Comparison of ENCODE assay signal across 9 mouse cellular contexts in genomic region chrX:51736450-51736849, GRCm38 (mm10). TPM values are rescaled to one million over a fixed set of nuclear protein-coding genes. Genes with fewer than 3 reads are reported as not detected.
DNase-seq lines count a peak whose midpoint lies in the region; ATAC-seq and TF ChIP-seq lines count a peak whose summit lies in the region.
"Had no signal": no experiment of that assay in that cellular context is flagged by ENCODE, and none has a peak within 500 bp of the region (broad histone marks: within the 10 kb centered on the region; RNA-seq: fewer than 3 reads in every experiment).

No protein-coding gene starts in this region.

- no peak overlapping the region for H3K4me3 ChIP-seq in heart, adult 2 months
- H3K4me3 ChIP-seq in heart, embryonic 11.5 days (ENCODE audit: low read depth, low read length) = no peak overlapping the region
- no peak overlapping the region for H3K4me3 ChIP-seq in lung, postnatal 0 days (ENCODE audit: low read depth, low read length)
- H3K4me3 ChIP-seq: liver, embryonic 13.5 days had no signal

- WGBS in heart, adult 2 months = 56% methylated on average over 2 of the region's 2 CpGs
- WGBS in heart, embryonic 11.5 days (ENCODE audit: insufficient replicate concordance) = 69% methylated on average over 2 of the region's 2 CpGs
- 57% methylated on average over 2 of the region's 2 CpGs for WGBS in lung, postnatal 0 days

- no peak overlapping the region for H3K9ac ChIP-seq in heart, adult 2 months (ENCODE audit: low read depth, low read length)
- no peak overlapping the region for H3K9ac ChIP-seq in heart, embryonic 11.5 days (ENCODE audit: low read depth, low read length)
- no peak overlapping the region for H3K9ac ChIP-seq in lung, postnatal 0 days (replicated peaks; ENCODE audit: low read depth)
- H3K9ac ChIP-seq: liver, embryonic 13.5 days had no signal

- H3K9me3 ChIP-seq in heart, embryonic 11.5 days (replicated peaks; ENCODE audit: control insufficient read depth, low read length) = no peaks in the 10 kb centered on the region
- no peaks in the 10 kb centered on the region for H3K9me3 ChIP-seq in lung, postnatal 0 days (ENCODE audit: low read length)
- H3K9me3 ChIP-seq: liver, embryonic 13.5 days had no signal

- peak; percentile 87 for TF ChIP-seq CTCF in heart, adult 2 months (IDR thresholded peaks at IDR 0.05)
- TF ChIP-seq CTCF in lung, postnatal 0 days (IDR thresholded peaks at IDR 0.05) = peak; percentile 83

- intact Hi-C loops in heart, adult 2 months (cut with DNase I) = loop anchor here (5.0 kb wide), 2 partner anchors 339 to 636 kb away; no protein-coding TSS in a partner anchor

- no peak for ATAC-seq in heart, embryonic 11.5 days (replicated peaks; ENCODE audit: insufficient number of reproducible peaks, low FRiP score, low TSS enrichment)
- no peak for ATAC-seq in lung, postnatal 0 days
- no peak for ATAC-seq in megakaryocyte, adult 5-6 weeks (ENCODE audit: poor library complexity, severe bottlenecking)

- DNase-seq in heart, adult 2 months = peak; percentile 1 to 24
- DNase-seq in urinary bladder, postnatal 36 days (ENCODE audit: low spot score in 2 of 2) = peak; percentile 0 to 4
- no peak for DNase-seq in urinary bladder, adult 2 months (ENCODE audit: low spot score)
- peak; percentile 54 for DNase-seq in embryo, embryonic 11 days
- DNase-seq in kidney, postnatal 10 days = peak; percentile 64
- peak; percentile 62 for DNase-seq in lung, postnatal 0 days (ENCODE audit: low spot score)
- DNase-seq: liver, embryonic 13.5 days had no signal

- H3K4me1 ChIP-seq in heart, adult 2 months (ENCODE audit: control insufficient read depth, insufficient read depth, low read length) = no peaks in the 10 kb centered on the region
- H3K4me1 ChIP-seq in heart, embryonic 11.5 days (ENCODE audit: control insufficient read depth, insufficient read depth, low read length) = no peaks in the 10 kb centered on the region
- no peaks in the 10 kb centered on the region for H3K4me1 ChIP-seq in lung, postnatal 0 days (ENCODE audit: insufficient read depth, low read depth, low read length)
- H3K4me1 ChIP-seq: liver, embryonic 13.5 days had no signal

- TF ChIP-seq EP300 in heart, adult 2 months (IDR thresholded peaks at IDR 0.05; ENCODE audit: insufficient read depth, low read depth, low read length) = no peak
- TF ChIP-seq EP300 in lung, postnatal 0 days (IDR thresholded peaks at IDR 0.05) = no peak

- H3K27me3 ChIP-seq in heart, adult 2 months (ENCODE audit: control insufficient read depth, insufficient read depth, low read length) = no peaks in the 10 kb centered on the region
- no peaks in the 10 kb centered on the region for H3K27me3 ChIP-seq in heart, embryonic 11.5 days (ENCODE audit: control insufficient read depth, insufficient read depth, low read length)
- no peaks in the 10 kb centered on the region for H3K27me3 ChIP-seq in lung, postnatal 0 days (replicated peaks; ENCODE audit: insufficient read depth, low read length)
- H3K27me3 ChIP-seq: liver, embryonic 13.5 days had no signal

- no peak for TF ChIP-seq POLR2A in heart, adult 2 months (IDR thresholded peaks at IDR 0.05; ENCODE audit: insufficient read depth, low read depth, low read length)

- no peak overlapping the region for H3K27ac ChIP-seq in heart, adult 2 months
- H3K27ac ChIP-seq in heart, embryonic 11.5 days (ENCODE audit: low read depth, low read length) = no peak overlapping the region
- no peak overlapping the region for H3K27ac ChIP-seq in lung, postnatal 0 days (ENCODE audit: low read length)
- H3K27ac ChIP-seq: liver, embryonic 13.5 days had no signal

- H3K79me2 ChIP-seq in heart, adult 2 months (replicated peaks; ENCODE audit: control insufficient read depth, insufficient read depth, low read length) = no peaks in the 10 kb centered on the region

- H3K36me3 ChIP-seq in heart, adult 2 months (ENCODE audit: control insufficient read depth, insufficient read depth, low read length) = no peaks in the 10 kb centered on the region
- no peaks in the 10 kb centered on the region for H3K36me3 ChIP-seq in heart, embryonic 11.5 days (ENCODE audit: control insufficient read depth, insufficient read depth, low read length)
- H3K36me3 ChIP-seq in lung, postnatal 0 days (ENCODE audit: insufficient read depth, low read length) = no peaks in the 10 kb centered on the region
- H3K36me3 ChIP-seq: liver, embryonic 13.5 days had no signal

- H3K4me2 ChIP-seq in heart, embryonic 11.5 days = no peak overlapping the region
- no peak overlapping the region for H3K4me2 ChIP-seq in lung, postnatal 0 days (replicated peaks; ENCODE audit: low read depth, low read length)
- H3K4me2 ChIP-seq: liver, embryonic 13.5 days had no signal

RNA-seq across cellular contexts. Expression of gene Hs6st2, which starts 54.8 kb away (rescaled TPM):
- total RNA-seq in heart, adult 2 months (2021) = under 1 TPM; 0.26 to 0.41 TPM
- 0.41 and 0.79 TPM in 2 replicates for polyA plus RNA-seq in heart, adult 2 months (2012; rRNA removed)
- polyA plus RNA-seq in heart, embryonic 11.5 days (2014; fragmentation: Nextera tagmentation; extraction: Ambion mirVana) = 23.9 and 24.2 TPM in 2 replicates
- 0.36 and 0.94 TPM in 2 replicates for polyA plus RNA-seq in urinary bladder, adult 2 months (2012; rRNA removed)
- polyA plus RNA-seq in lung, postnatal 0 days (2015; fragmentation: Nextera tagmentation; extraction: Ambion mirVana) = 2.0 and 3.2 TPM in 2 replicates
- not detected in 2 replicates for total RNA-seq in megakaryocyte, adult 5-6 weeks (2015)
- total RNA-seq in megakaryocyte, adult 5-6 weeks (2017) = 0.16 TPM in 1 of 2 replicates, not detected in the other
